Mouse (Mus musculus) bone marrow, adult 2 months (tissue): Measurements from ENCODE around the gene Hist1h3e. TPM values are rescaled to one million over a fixed set of nuclear protein-coding genes. Genes with fewer than 3 reads are reported as not detected.
A peak's percentile ranks its signal among the peaks of the same experiment; 100 is the strongest.

Experiments
- H3K27ac ChIP-seq: fragments of 200-500 bp; 2 replicates; pipeline ENCODE4 v1.5.1; 2012; ENCODE audit warnings: low read depth, mild to moderate bottlenecking, control low read depth, inconsistent platforms, low read length; ENCODE audit not compliant: control insufficient read depth, poor library complexity, insufficient read depth
- H3K4me1 ChIP-seq: fragments of 200-500 bp; 2 replicates; pipeline ENCODE4 v1.6.1; 2011; ENCODE audit warnings: low read length; ENCODE audit not compliant: control insufficient read depth, insufficient read depth
- H3K4me3 ChIP-seq: fragments of 200-500 bp; replicated peaks from 2 replicates; pipeline ENCODE3; 2011; ENCODE audit warnings: mild to moderate bottlenecking, low read depth, low read length, control low read depth; ENCODE audit not compliant: control insufficient read depth
- CTCF ChIP-seq: fragments of 200-500 bp; IDR thresholded peaks from 2 replicates; pipeline ENCODE4 v1.5.1; 2011; ENCODE audit warnings: low read length, control low read depth; ENCODE audit not compliant: control insufficient read depth, insufficient read depth
- POLR2A ChIP-seq: fragments of 200-500 bp; IDR thresholded peaks from 2 replicates; pipeline ENCODE4 v1.6.1; 2011; ENCODE audit warnings: low read depth, mild to moderate bottlenecking, control low read depth, low read length, borderline replicate concordance; ENCODE audit not compliant: control insufficient read depth
- WGBS: fragments of 180-500 bp; shearing (Covaris S2); methylation state at CpG from one replicate; pipeline ENCODE4 v1.1.7; 2018; 5-methylcytosine and 5-hydroxymethylcytosine counted together
- polyA plus RNA-seq: library from polyadenylated mRNA; stranded (reverse); fragments of >200 nt; gene quantifications from 2 replicates; pipeline ENCODE4 v1.2.4, GENCODE M21; 2011; ENCODE audit warnings: low replicate concordance; ENCODE audit not compliant: missing spikeins, insufficient read depth, insufficient read length

Hist1h3e gene
- polyA plus RNA-seq, 1 experiment = 12.9 TPM

DNA sequence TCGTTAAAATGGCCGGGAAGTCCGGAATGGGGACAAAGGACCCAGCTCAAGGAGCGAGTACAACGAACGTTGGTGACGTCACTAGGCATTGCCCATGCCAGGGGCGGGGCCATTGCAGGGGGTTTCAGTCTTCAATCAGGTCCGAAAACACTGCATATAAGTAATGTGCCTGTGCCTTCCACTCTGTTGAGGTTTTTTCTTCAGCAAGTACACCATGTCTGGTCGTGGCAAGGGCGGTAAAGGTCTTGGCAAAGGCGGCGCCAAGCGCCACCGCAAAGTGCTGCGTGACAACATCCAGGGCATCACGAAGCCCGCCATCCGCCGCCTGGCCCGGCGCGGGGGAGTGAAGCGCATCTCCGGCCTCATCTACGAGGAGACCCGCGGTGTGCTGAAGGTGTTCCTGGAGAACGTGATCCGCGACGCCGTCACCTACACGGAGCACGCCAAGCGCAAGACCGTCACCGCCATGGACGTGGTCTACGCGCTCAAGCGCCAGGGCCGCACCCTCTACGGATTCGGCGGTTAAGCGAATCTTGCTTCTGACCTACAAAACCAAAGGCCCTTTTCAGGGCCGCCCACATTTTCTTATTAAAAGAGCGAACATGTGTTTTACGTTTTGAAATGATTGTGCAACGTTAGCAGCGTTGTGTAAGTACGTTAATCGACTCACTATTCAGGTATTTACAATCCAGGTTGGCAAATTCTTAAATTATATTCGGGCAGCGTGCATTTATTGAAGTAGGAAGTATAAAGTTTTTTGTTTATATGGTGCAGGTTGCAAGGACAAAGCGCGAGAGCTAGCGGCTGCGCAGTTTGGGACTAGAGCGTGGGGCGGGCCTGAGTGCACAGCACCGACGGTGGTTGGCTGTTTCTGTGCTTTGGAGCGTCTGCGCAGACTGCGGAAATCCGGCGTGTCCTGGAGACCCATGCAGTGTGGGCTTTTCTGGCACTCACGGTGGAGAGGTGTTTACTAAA, 31.0 kb downstream of the Hist1h3e start, which contains the start of gene Hist1h4h:
Gene Hist1h4h, plus strand, starts transcription at position 150 of the 975 bp plus-strand sequence.
- Histone ChIP-seq H3K27ac (peak within 1 kb of the TSS; percentile 96), H3K4me1 (peaks cover 1% of the 10 kb centered on the region; the same call in 1 of the 2 replicates), H3K4me3 (peak within 1 kb of the TSS; percentile 68)
- TF ChIP-seq POLR2A (peak; percentile 100), CTCF (no peak)
- under 1% methylated on average over 62 of the region's 70 CpGs for WGBS

- TF ChIP-seq POLR2A (no peak), CTCF (no peak)
- Histone ChIP-seq H3K27ac (peak overlapping the region; percentile 96), H3K4me3 (peak overlapping the region; percentile 68), H3K4me1 (peaks cover 1% of the 10 kb centered on the region; the same call in 1 of the 2 replicates)
- WGBS = under 1% methylated on average over 20 of the region's 20 CpGs
Observed at GRCm38 (mm10) chr13:23530181-23530900, 31.8 kb downstream of the Hist1h3e start.

DNA sequence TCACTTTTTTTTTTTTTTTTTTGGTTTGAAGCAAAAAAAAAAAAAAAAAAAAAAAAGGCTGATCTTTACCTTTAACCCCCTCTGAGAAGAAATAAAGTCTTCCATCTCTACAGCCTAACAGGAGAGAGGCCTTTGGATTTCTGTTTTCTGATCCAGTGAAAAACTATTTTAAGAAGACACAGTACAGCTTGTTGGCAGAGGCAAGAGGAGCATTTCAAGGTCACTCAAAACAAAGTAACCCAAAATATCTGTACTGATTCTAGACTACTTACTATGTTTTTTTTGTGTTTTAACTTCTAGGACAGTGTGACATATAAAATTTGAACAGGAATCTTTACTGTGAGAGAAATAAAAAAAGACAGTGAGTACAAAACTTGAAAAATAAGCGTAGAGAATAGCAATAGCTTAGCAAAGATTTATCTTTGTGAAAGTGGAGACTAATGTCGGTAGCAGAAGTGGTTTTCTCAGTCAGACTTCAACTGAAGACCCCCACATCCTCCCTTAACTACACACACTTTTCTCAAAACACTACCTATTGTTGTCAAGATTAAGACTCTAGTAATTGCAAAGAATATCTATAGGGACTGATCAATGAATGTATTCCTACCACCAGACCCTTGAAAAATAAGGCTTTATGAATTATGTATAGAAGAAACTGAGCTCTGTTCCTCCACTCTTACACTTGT, 32.5 kb downstream of the Hist1h3e start:
- no peak overlapping the region for H3K4me3 ChIP-seq
- 24% methylated on average over 2 of the region's 2 CpGs for WGBS
- no peak overlapping the region for H3K27ac ChIP-seq
- peaks cover 1% of the 10 kb centered on the region; the same call in 1 of the 2 replicates for H3K4me1 ChIP-seq
- TF ChIP-seq POLR2A (no peak), CTCF (no peak)

- no peak overlapping the region for H3K4me3 ChIP-seq
- no peak overlapping the region for H3K27ac ChIP-seq
- TF ChIP-seq POLR2A (no peak), CTCF (no peak)
- WGBS = 77% methylated on average over 5 of the region's 5 CpGs
- peaks cover 1% of the 10 kb centered on the region; the same call in 1 of the 2 replicates for H3K4me1 ChIP-seq
Observed at GRCm38 (mm10) chr13:23529005-23529404, 33.2 kb downstream of the Hist1h3e start.

- WGBS = under 1% methylated on average over 17 of the region's 17 CpGs
- no peaks in the 10 kb centered on the region; the same call in 1 of the 2 replicates for H3K4me1 ChIP-seq
- H3K27ac ChIP-seq = no peak overlapping the region
- no peak for TF ChIP-seq POLR2A
- TF ChIP-seq CTCF = no peak
- H3K4me3 ChIP-seq = peak overlapping the region; percentile 26
Observed at GRCm38 (mm10) chr13:23526312-23526711, 35.9 kb downstream of the Hist1h3e start.

DNA sequence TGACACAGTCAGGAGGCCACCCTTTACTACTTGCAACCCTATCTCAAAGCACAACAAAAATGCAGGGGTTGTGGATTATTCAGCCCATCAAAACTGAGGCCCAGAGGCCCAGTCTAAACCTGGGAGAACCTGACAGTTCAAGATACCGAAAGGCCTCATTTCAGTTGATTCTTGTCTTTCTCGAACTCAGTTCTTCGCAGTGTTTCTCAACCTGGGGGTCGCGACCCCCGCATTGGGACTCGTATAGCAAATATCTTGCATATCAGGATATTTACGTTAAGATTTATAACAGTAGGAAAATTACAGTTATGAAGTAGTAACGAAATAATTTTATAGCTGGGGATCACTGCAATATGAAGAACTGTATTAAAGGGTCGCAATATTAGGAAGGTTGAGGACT, 36.3 kb downstream of the Hist1h3e start:
- TF ChIP-seq POLR2A (no peak), CTCF (no peak)
- Histone ChIP-seq H3K4me1 (no peaks in the 10 kb centered on the region; the same call in 1 of the 2 replicates), H3K4me3 (peak overlapping the region; percentile 6), H3K27ac (no peak overlapping the region)
- 4% methylated on average over 10 of the region's 10 CpGs for WGBS

GRCm38 (mm10) chr13:23524654-23525053, 37.5 kb downstream of the Hist1h3e start:
- no peaks in the 10 kb centered on the region; the same call in 1 of the 2 replicates for H3K4me1 ChIP-seq
- no peak for TF ChIP-seq POLR2A
- peak; percentile 86 for TF ChIP-seq CTCF
- 19% methylated on average over 5 of the region's 5 CpGs for WGBS
- no peak overlapping the region for H3K4me3 ChIP-seq
- H3K27ac ChIP-seq = no peak overlapping the region
